Mouse (Mus musculus) liver, embryonic 14.5 days (tissue): ENCODE measurements around the gene Tex30.

Source experiments
- CTCF ChIP-seq: IDR thresholded peaks from 2 replicates; pipeline ENCODE4 v1.5.1; 2016; ENCODE audit warnings: antibody characterized with exemption, low read depth, control low read depth
- EP300 ChIP-seq: IDR thresholded peaks from 2 replicates; pipeline ENCODE4 v1.6.1; 2016; ENCODE audit warnings: antibody characterized with exemption, low read depth

GRCm38 (mm10) chr1:44120074-44120406, 17.8 kb upstream of the Tex30 start:
- no peak for TF ChIP-seq CTCF
- TF ChIP-seq EP300: no peak
